Mouse (Mus musculus) ES-E14 (cell line): Measurements from ENCODE around the gene P2rx1. TPM values are rescaled to one million over a fixed set of nuclear protein-coding genes. Genes with fewer than 3 reads are reported as not detected.
A peak's percentile ranks its signal among the peaks of the same experiment; 100 is the strongest.

ENCODE experiments used
- DNase-seq: peaks from one replicate; pipeline ENCODE4 v3.0.0-alpha.2; 2013; ENCODE audit warnings: low read depth, low spot score
- H3K27ac ChIP-seq: 2 replicates; pipeline ENCODE4 v1.5.1; 2012; ENCODE audit warnings: low read depth, mild to moderate bottlenecking, low read length, moderate library complexity, mixed read lengths; ENCODE audit not compliant: poor library complexity, insufficient read depth, severe bottlenecking
- H3K36me3 ChIP-seq: 2 replicates; pipeline ENCODE4 v1.6.1; 2012; ENCODE audit warnings: mild to moderate bottlenecking, low read length, moderate library complexity, mixed read lengths; ENCODE audit not compliant: control insufficient read depth, poor library complexity, insufficient read depth, severe bottlenecking
- H3K4me1 ChIP-seq, 2 experiments: fragments of 150-350 bp in 1 of 2; sonication (generic) in 1 of 2; 2 replicates each; pipeline ENCODE4 v1.6.1; 2012; ENCODE audit warnings: low read length in 2 of 2, mild to moderate bottlenecking in 1 of 2, mixed read lengths in 1 of 2; ENCODE audit not compliant: control insufficient read depth in 2 of 2, insufficient read depth in 2 of 2, poor library complexity in 1 of 2
- H3K4me3 ChIP-seq, 2 experiments: fragments of 150-350 bp in 1 of 2; sonication (generic) in 1 of 2; 2 replicates each; pipeline ENCODE4 v1.5.1; 2012; ENCODE audit warnings: low read length in 2 of 2, low read depth in 1 of 2, mild to moderate bottlenecking in 1 of 2, mixed read lengths in 1 of 2; ENCODE audit not compliant: insufficient read depth in 1 of 2, poor library complexity in 1 of 2, severe bottlenecking in 1 of 2
- H3K9ac ChIP-seq: 2 replicates; pipeline ENCODE4 v1.6.1; 2012; ENCODE audit warnings: low read depth, mild to moderate bottlenecking, low read length, mixed read lengths; ENCODE audit not compliant: poor library complexity, insufficient read depth, severe bottlenecking
- H3K9me3 ChIP-seq: fragments of 150-350 bp; sonication (generic); 2 replicates; pipeline ENCODE4 v1.6.1; 2012; ENCODE audit warnings: low read depth, mild to moderate bottlenecking, low read length; ENCODE audit not compliant: control insufficient read depth, insufficient read depth
- CHD2 ChIP-seq: IDR thresholded peaks from 2 replicates; pipeline ENCODE4 v1.6.1; 2014; ENCODE audit warnings: mild to moderate bottlenecking, low read depth, low read length, inconsistent platforms
- HCFC1 ChIP-seq: IDR thresholded peaks from 2 replicates; pipeline ENCODE4 v1.6.1; 2012; ENCODE audit warnings: low read length, inconsistent platforms, borderline replicate concordance; ENCODE audit not compliant: insufficient read depth
- MAFK ChIP-seq: IDR thresholded peaks from 2 replicates; pipeline ENCODE4 v1.6.1; 2014; ENCODE audit warnings: mild to moderate bottlenecking, low read depth, low read length, inconsistent platforms; ENCODE audit not compliant: insufficient read depth
- ZC3H11A ChIP-seq: IDR thresholded peaks from 2 replicates; pipeline ENCODE4 v1.6.1; 2012; ENCODE audit warnings: low read depth, mild to moderate bottlenecking, inconsistent platforms, low read length, borderline replicate concordance
- ZNF384 ChIP-seq: IDR thresholded peaks from 2 replicates; pipeline ENCODE4 v1.6.1; 2012; ENCODE audit warnings: low read depth, low read length, inconsistent platforms
- in situ Hi-C, 2 experiments: fragments of 600-800 bp; cut with MboI; formaldehyde crosslinking; loops; one replicate each; pipeline ENCODE4 v1.15.1; 2025; ENCODE audit warnings: low sequenced_read_pairs in 2 of 2, inconsistent platforms in 1 of 2; ENCODE audit not compliant: unreplicated experiment in 2 of 2
- total RNA-seq: library from RNA; depleted of rRNA; stranded (reverse); fragments of 300-350 nt; gene quantifications from 2 replicates; pipeline ENCODE4 v1.2.3, GENCODE M21; 2012

Gene P2rx1
- total RNA-seq, 1 experiment = 0.36 TPM

DNA sequence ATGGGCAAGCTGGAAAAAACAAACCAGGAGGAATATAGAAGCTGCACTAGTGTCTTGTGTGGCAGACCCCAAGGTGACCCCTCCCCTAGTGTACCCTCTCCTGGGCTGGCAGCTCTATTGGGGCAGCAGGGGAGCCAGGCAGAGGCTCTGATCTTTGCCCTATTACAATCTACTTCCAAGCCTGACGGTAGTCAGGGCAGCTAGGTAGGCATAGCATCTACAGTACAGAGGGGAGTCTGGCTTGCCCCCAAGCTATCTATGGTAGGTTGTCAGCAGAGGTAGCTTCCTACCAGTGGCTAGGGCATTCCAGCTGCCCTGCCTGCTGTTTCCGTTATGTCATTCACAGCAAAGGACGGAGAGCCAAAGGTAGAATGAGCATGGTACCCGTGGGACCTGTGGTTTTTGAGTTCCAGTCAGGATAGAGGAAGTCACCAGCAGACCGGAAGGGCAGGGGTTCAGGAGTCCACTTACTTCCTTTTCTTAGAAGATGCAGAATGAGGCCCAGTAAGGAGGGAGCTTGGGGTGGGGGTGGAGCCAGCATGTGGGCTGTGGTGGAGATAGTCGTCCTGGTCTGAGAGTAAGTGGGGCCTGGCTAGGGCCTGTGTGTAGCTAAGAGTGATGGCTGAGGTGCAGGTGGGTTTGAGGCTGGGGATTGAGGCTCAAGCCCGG is 25.5 kb downstream of the P2rx1 start:
- Histone ChIP-seq H3K4me3 (no peak overlapping the region), H3K36me3 (no peaks in the 10 kb centered on the region), H3K4me1 (peaks cover 0 to 10% of the 10 kb centered on the region in 2 experiments; a peak in 2 of 4 replicates), H3K9me3 (no peaks in the 10 kb centered on the region), H3K27ac (no peak overlapping the region), H3K9ac (no peak overlapping the region)
- DNase-seq = no peak
- in situ Hi-C loops = no loop called here
- no peak for TF ChIP-seq ZNF384
- TF ChIP-seq CHD2 = no peak

GRCm38 (mm10) chr11:73026961-73027360 is 28.1 kb downstream of the P2rx1 start:
- Histone ChIP-seq H3K27ac (no peak overlapping the region), H3K9ac (peak overlapping the region; percentile 7; the same call in 1 of the 2 replicates), H3K4me1 (peaks cover 0 to 6% of the 10 kb centered on the region in 2 experiments; a peak in 2 of 4 replicates)

DNA sequence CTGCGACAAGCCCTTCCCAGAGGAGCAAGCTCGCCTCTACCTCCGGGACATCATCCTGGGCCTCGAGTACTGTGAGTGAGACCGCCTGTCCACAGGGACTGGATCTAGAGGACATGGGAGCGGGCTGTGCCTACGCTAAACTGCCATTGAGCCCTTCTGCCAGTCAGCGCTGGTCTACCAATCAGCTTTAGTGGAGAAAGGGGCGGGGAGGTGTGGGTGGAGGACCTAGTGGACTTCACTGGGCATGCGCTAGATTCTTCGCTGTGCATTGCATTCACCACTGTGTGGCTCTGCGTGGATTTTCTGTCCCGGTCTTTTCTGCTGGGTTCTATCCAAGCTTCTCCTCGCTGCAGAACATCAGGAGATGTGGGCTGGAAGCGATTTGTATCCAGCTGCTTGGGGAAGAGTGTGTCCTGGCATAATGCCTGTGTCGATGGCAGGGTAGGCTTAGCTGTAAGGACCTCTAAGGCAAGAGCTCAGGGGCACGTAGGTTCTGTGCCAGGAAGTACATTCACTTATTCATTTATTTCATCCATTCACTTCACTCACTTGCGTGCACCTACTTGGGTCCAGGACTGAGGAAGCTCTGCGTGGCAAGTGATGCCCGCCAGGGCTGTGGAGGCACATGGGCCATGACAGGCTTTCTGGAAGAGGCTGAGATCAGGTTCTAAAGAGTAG is 32.1 kb downstream of the P2rx1 start:
- H3K4me1 ChIP-seq = peaks cover 0 to 6% of the 10 kb centered on the region in 2 experiments; a peak in 2 of 4 replicates
- in situ Hi-C loops = no loop called here
- no peaks in the 10 kb centered on the region for H3K36me3 ChIP-seq
- H3K4me3 ChIP-seq = peak overlapping the region; percentile 19 to 62; a peak in 3 of 4 replicates
- H3K9ac ChIP-seq = peak overlapping the region; percentile 41; the same call in 1 of the 2 replicates
- H3K27ac ChIP-seq = no peak overlapping the region
- DNase-seq = no peak
- no peaks in the 10 kb centered on the region for H3K9me3 ChIP-seq
- TF ChIP-seq ZNF384 (no peak), HCFC1 (no peak), CHD2 (no peak), ZC3H11A (no peak), MAFK (no peak)

More at GRCm38 (mm10) chr11:73026961-73027360, 28.1 kb downstream of the P2rx1 start:
- Histone ChIP-seq H3K4me3 (no peak overlapping the region), H3K9me3 (no peaks in the 10 kb centered on the region), H3K36me3 (no peaks in the 10 kb centered on the region)
- in situ Hi-C loops = no loop called here
- no peak for DNase-seq
- TF ChIP-seq CHD2 (no peak), ZNF384 (no peak), HCFC1 (no peak), MAFK (no peak), ZC3H11A (no peak)

- TF ChIP-seq HCFC1 (no peak), ZC3H11A (no peak), CHD2 (no peak), ZNF384 (no peak), MAFK (no peak)
- Histone ChIP-seq H3K4me1 (peaks cover 0 to 6% of the 10 kb centered on the region in 2 experiments; a peak in 2 of 4 replicates), H3K4me3 (no peak overlapping the region), H3K27ac (no peak overlapping the region), H3K36me3 (no peaks in the 10 kb centered on the region), H3K9me3 (no peaks in the 10 kb centered on the region), H3K9ac (no peak overlapping the region)
- no peak for DNase-seq
- in situ Hi-C loops = no loop called here
Observed at GRCm38 (mm10) chr11:73031536-73031935, 32.6 kb downstream of the P2rx1 start.
